Mouse (Mus musculus) splenic B cell, adult 2 months (primary cell): ENCODE data around the gene Adat2.

Experiments used
- DNase-seq: peaks from one replicate; pipeline ENCODE4 v3.0.0-alpha.2; 2011; ENCODE audit warnings: low read depth, low spot score
- H3K27me3 ChIP-seq: 2 replicates; pipeline ENCODE4 v1.6.1; 2012; ENCODE audit warnings: mild to moderate bottlenecking, low read length, moderate library complexity, mixed read lengths; ENCODE audit not compliant: control insufficient read depth, poor library complexity, insufficient read depth, severe bottlenecking
- H3K36me3 ChIP-seq: 2 replicates; pipeline ENCODE4 v1.6.1; 2012; ENCODE audit warnings: mild to moderate bottlenecking, low read length, moderate library complexity, mixed read lengths; ENCODE audit not compliant: control insufficient read depth, poor library complexity, insufficient read depth, severe bottlenecking

Gene Adat2

GRCm38 (mm10) chr10:13552646-13553497, at the start of gene Adat2, which contains the start of gene Pex3:
TSS of gene Adat2 (plus strand) at chr10:13552894.
TSS of gene Pex3 (minus strand) at chr10:13553142.
- no peaks in the 10 kb centered on the region for H3K27me3 ChIP-seq
- peaks cover 3% of the 10 kb centered on the region; the same call in 1 of the 2 replicates for H3K36me3 ChIP-seq
- DNase-seq = peak; percentile 93

GRCm38 (mm10) chr10:13521857-13522256, 30.8 kb upstream of the Adat2 start:
- H3K36me3 ChIP-seq = no peaks in the 10 kb centered on the region
- H3K27me3 ChIP-seq = no peaks in the 10 kb centered on the region
- DNase-seq = no peak

- H3K36me3 ChIP-seq = peaks cover 6% of the 10 kb centered on the region
- no peak for DNase-seq
- H3K27me3 ChIP-seq = no peaks in the 10 kb centered on the region
Measured at GRCm38 (mm10) chr10:13528155-13528554, 24.5 kb upstream of the Adat2 start.

DNA sequence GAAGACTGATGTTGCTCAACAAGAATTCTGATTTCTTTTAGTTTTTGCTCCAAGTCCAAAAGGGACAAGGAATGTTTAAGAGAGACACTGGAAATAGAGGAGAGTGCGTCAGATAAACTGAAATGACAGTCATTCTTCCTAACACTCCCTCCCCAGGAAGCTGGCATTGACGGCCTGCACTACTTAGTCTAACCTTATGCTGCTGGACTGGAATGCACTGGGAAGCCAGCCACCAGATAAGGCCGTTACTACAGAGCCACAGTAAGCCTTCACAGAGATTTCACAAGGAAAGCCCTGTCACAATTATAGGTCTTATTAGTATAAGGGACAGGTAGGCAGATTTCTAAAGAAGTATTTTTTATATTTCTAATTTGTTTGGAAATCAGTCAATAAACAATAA, 17.9 kb upstream of the Adat2 start:
- Histone ChIP-seq H3K36me3 (peaks cover 11% of the 10 kb centered on the region), H3K27me3 (no peaks in the 10 kb centered on the region)
- no peak for DNase-seq

GRCm38 (mm10) chr10:13536706-13537105, 16.0 kb upstream of the Adat2 start:
- no peaks in the 10 kb centered on the region for H3K27me3 ChIP-seq
- peaks cover 8% of the 10 kb centered on the region; the same call in 1 of the 2 replicates for H3K36me3 ChIP-seq
- no peak for DNase-seq

DNA sequence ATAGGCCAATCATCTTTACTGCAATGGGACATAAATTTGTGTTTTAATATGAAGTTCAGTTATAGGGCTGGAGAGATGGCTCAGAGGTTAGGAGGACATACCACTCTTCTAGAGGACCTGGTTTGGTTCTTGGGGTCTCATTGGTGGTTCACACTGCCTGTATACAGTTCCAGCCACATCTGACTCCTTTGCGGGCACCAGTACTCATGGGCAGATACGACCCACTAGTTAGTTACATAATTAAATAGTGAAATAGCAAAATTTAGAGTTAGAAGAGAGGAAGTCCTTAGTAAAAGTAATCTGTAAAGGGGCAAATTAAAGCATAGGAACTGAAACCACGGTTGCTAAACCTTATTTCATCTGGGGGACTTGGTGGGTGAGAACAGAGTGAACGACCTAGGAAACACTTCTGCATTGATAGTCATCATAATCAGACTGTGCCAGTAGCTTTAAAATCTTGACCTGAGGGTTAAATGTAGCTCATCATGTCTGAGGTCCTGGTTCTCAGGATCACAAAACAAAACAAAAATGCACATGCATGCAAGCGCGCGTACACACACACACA, 12.8 kb upstream of the Adat2 start:
- DNase-seq = peak; percentile 22

DNA sequence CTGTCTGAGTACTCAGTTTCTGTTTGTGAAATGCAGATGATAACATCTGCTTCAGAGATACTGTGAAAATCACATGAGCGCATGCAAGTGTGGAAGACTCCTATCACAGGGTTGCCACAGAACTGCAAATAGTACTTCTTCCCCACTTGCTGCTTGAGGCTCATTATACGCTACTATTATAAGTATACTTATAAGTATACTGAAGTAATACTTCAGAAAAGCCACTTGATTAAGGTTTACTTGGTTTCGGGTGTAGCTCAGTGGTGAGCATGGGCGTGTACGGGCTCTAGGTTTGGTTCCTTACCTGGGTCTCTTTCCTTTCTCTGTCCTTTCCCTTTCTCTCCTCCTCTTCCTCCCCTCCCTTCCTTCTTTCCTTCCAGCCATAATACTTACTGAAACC, 11.0 kb upstream of the Adat2 start:
- no peaks in the 10 kb centered on the region for H3K27me3 ChIP-seq
- DNase-seq = no peak
- H3K36me3 ChIP-seq = peaks cover 2% of the 10 kb centered on the region; the same call in 1 of the 2 replicates

More for the DNA sequence above, 12.8 kb upstream of the Adat2 start:
- peaks cover 4% of the 10 kb centered on the region for H3K36me3 ChIP-seq
- no peaks in the 10 kb centered on the region for H3K27me3 ChIP-seq

DNA sequence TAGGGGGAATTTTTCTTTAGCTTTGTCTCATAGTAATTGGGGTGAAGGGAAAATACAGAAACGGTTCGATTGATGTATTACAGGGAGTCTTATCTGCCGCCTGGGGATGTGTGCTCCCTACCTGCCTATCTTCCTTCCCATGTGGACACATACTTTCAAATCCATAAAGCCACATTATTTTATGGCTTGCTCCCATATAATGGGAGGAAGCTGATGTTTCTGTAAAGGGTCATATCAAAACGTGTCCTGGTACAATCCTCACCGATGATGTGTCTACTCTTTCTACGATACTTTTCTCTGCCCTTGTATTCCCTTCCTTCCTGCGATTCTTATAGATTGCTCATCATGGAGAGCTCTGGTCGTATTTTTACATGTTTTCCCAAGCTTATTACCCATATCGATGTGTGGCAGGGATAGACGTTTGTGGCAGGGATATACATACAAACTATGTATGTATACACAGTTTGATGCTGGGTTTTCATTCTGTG, 848 bp downstream of the Adat2 start:
- no peak for DNase-seq
- H3K36me3 ChIP-seq = peaks cover 2% of the 10 kb centered on the region; the same call in 1 of the 2 replicates
- H3K27me3 ChIP-seq = no peaks in the 10 kb centered on the region

DNA sequence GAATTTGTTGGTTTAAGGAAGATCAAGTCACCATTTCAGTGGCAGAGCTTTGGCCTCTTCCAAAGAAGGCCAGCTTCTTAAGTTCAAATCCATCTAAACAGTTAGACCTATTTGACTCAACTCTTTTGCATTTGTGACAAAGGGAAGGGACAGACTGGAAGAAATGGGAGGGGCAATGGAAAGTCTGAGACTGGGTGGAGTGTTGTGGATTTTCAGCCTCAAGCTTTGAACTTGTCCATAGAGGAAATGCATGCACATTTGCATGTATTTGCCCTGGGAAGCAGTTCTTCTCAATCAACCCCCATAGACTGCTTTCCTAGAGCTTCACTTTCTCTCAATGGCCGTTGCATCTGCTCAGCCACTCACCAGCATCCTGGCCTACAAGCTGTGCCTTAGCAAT, 1.6 kb downstream of the Adat2 start:
- no peaks in the 10 kb centered on the region for H3K27me3 ChIP-seq
- DNase-seq = no peak
- H3K36me3 ChIP-seq = no peaks in the 10 kb centered on the region; the same call in 1 of the 2 replicates

DNA sequence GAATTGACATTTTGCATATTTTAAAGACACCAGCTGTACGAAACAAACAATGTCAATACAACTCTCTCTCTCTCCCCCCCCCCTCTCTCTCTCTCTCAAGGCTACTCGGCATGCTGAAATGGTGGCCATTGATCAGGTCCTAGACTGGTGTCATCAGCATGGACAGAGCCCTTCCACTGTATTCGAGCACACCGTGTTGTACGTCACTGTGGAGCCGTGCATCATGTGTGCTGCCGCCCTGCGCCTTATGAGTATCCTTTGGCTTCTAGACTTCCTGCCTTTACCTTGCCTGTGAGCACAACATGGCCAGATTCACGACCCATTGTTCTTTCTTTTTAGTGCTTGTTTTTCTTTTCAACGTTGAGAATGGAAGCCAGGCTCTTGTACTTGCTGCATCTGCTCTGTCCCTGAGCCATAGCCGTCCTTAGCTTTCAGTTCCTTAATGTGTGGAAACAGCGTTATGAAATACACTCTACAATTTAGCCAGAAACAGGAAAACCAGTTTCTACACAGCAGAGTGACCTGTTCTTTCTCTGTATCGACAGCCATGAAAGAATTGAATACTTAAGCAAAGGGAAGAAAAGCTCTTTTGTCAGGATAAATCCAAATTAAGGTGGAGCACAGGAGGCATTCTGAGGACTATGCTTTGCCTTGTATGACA, 7.5 kb downstream of the Adat2 start:
- H3K27me3 ChIP-seq = no peaks in the 10 kb centered on the region
- H3K36me3 ChIP-seq = peaks cover 10% of the 10 kb centered on the region
- DNase-seq = no peak

DNA sequence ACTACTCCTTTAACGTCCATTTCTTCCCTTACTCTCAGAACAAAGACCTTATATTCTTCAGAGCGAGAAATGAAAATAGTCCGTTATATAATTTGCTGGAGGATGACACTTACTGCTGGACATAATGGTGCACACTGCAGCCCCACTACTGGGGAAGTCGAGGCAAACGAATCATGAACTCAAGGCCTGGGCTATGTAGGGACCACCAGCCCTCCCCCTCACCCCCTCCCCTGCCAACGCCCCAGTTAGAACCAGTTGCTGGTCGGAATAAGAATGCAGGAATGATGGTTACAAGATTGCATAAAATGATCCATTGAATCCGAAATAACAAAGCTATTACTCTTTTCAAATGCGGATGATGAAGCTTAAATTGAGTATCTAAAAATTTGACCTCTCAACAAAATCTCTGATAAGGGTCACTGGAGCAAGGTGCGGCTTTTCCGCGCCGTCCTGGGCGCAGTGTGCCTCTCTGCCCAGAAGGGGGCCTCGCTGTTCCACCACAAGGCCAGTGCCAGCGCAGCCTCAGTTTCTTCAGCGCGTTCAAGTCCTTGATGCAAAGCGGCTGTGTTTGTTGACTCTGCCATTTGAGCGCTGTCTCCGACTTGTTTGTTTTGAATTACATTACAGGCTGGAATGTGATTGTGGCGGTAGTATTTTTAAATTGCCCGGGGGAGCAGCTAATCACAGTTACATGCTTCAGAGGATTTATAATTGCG, 11.8 kb downstream of the Adat2 start:
- peak; percentile 66 for DNase-seq
- Histone ChIP-seq H3K27me3 (no peaks in the 10 kb centered on the region), H3K36me3 (peaks cover 10% of the 10 kb centered on the region; the same call in 1 of the 2 replicates)

- Histone ChIP-seq H3K27me3 (no peaks in the 10 kb centered on the region), H3K36me3 (peaks cover 10% of the 10 kb centered on the region; the same call in 1 of the 2 replicates)
- no peak for DNase-seq
Measured at GRCm38 (mm10) chr10:13565080-13565448, 12.4 kb downstream of the Adat2 start.

DNA sequence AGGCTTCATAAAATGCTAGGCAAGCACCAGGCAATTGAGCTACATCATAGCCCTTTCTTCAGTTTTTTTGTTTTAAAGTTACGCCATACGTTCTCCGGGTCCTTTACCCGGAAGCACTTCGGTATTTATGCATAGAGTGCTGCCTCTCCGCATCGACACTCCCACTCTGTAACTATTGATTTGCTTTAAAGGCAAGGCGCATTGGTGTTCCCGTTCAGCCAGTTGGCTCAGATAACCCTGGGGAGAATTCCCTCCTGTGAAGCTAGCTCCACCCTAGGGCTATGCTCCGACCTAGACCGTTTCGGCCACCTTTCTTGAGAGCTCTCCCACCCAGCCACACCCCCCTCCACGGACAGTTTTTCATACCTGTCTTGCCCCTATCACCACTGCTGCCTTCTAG, 13.7 kb downstream of the Adat2 start:
- H3K36me3 ChIP-seq = peaks cover 8% of the 10 kb centered on the region; the same call in 1 of the 2 replicates

GRCm38 (mm10) chr10:13569818-13570217, 17.1 kb downstream of the Adat2 start:
- no peaks in the 10 kb centered on the region for H3K36me3 ChIP-seq
- no peak for DNase-seq
- no peaks in the 10 kb centered on the region for H3K27me3 ChIP-seq

More for the DNA sequence above, 13.7 kb downstream of the Adat2 start:
- DNase-seq = no peak
- H3K27me3 ChIP-seq = no peaks in the 10 kb centered on the region
